Mouse (Mus musculus): ENCODE measurements at regions not wholly inside any gene's neighbourhood (a gene's known extent, or its start where the extent isn't known, plus 50 kb on each side); places are given as distances from the start of the nearest gene placed in this dataset.

DNA sequence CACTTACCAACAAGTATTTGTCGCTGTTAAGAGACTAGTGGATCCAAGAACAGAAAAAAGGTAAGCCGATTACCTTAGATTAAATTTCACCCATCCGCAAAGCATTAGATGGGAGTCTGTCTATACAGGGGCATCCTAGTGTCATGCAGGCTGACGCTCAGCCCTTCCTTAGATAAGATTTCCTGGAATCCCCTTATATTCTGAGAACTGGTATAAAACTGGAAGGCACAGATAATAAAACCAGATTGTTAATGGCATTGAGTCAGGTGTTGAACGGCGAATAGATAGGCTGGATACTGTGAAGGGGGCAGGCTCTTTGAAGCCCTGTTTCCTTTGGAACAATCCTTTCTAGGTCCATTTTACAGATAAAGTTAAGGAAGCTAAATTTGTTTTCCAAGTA, 74.1 kb upstream of the Hnrnpk start:
- H3K4me1 ChIP-seq (ENCODE audit: control insufficient read depth, insufficient read depth, low read length), result no peaks in the 10 kb centered on the region
- H3K4me3 ChIP-seq (ENCODE audit: low read depth, low read length), result no peak overlapping the region
- no peak overlapping the region for H3K27ac ChIP-seq (replicated peaks; ENCODE audit: low read depth, low read length)
- 94% methylated on average over 6 of the region's 6 CpGs for WGBS
- H3K9ac ChIP-seq (replicated peaks; ENCODE audit: low read length), result no peak overlapping the region
- H3K27me3 ChIP-seq (ENCODE audit: control insufficient read depth, insufficient read depth, low read length), result peaks cover 6% of the 10 kb centered on the region; the same call in 1 of the 2 replicates
- H3K36me3 ChIP-seq (replicated peaks; ENCODE audit: control insufficient read depth, insufficient read depth, low read depth, low read length), result no peaks in the 10 kb centered on the region
- no peak for DNase-seq (ENCODE audit: low spot score)
- no peaks in the 10 kb centered on the region for H3K9me3 ChIP-seq (replicated peaks; ENCODE audit: control insufficient read depth, low read length)
- no peak for ATAC-seq (replicated peaks; ENCODE audit: insufficient number of reproducible peaks, low FRiP score, low TSS enrichment, low read depth)
- H3K4me2 ChIP-seq (ENCODE audit: low read depth, low read length), result no peak overlapping the region

DNA sequence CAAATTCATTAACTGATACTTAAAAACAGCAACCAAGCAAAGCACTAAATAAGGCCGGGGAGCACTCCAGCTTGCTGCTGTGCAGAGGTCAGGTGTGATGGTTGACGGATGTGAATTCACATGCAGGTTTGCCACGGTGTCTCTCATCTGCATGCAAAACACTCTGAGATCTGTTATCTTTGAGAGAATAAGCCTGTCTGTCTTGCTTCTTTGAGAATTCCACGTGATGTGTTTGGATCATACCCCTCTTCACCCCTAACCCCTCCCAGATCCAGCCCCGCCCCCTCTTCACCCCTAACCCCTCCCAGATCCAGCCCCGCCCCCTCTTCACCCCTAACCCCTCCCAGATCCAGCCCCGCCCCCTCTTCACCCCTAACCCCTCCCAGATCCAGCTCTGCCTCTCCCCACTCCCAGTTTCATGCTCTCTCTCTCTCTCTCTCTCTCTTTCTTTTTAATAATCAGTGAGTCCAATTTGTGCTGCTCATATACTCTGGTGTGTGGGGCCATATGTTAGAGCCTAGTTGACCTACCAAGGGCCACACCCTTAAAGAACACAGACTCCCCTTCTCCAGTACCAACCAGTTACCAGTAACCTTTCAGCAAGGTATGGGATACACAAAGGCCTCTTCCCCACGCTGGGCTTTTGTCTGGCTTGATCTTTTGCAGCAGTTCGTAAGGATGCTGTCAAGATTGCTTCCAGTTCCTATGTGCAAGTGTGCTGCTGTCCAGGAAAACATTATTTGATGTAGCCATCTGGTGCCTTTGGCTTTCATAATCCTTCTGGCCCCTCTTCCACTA, 73.1 kb upstream of the Hnrnpk start:
- 35% methylated on average over 8 of the region's 9 CpGs for WGBS
- no peaks in the 10 kb centered on the region for H3K36me3 ChIP-seq (replicated peaks; ENCODE audit: control insufficient read depth, insufficient read depth, low read depth, low read length)
- DNase-seq (ENCODE audit: low spot score) (no peak), ATAC-seq (replicated peaks; ENCODE audit: insufficient number of reproducible peaks, low FRiP score, low TSS enrichment, low read depth) (no peak)
- H3K27ac ChIP-seq (replicated peaks; ENCODE audit: low read depth, low read length), result no peak overlapping the region
- H3K9me3 ChIP-seq (replicated peaks; ENCODE audit: control insufficient read depth, low read length), result no peaks in the 10 kb centered on the region
- no peak overlapping the region for H3K4me2 ChIP-seq (ENCODE audit: low read depth, low read length)
- H3K27me3 ChIP-seq (ENCODE audit: control insufficient read depth, insufficient read depth, low read length), result peaks cover 6% of the 10 kb centered on the region; the same call in 1 of the 2 replicates
- no peak overlapping the region for H3K4me3 ChIP-seq (ENCODE audit: low read depth, low read length)
- H3K4me1 ChIP-seq (ENCODE audit: control insufficient read depth, insufficient read depth, low read length), result no peaks in the 10 kb centered on the region
- no peak overlapping the region for H3K9ac ChIP-seq (replicated peaks; ENCODE audit: low read length)

DNA sequence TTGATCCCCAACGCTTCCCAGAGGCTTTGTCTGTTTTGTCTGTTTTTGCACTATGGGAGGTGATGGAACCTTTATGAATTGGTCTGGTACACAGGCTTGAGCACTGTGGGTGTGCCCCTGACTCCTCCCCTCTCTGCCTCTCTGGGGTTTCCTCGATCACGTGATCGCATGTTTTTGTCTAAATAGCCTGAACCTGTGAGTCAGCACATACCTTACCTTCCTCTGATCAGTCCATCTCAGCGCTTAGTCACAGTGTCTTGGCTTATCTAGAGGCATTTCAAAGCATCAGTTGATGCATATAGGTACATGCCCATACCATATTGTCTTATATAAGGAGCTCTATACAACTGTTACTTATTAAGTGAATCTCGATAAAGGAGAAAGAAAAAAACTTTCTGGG, 72.4 kb upstream of the Hnrnpk start:
- Histone ChIP-seq H3K9ac (replicated peaks; ENCODE audit: low read length) (no peak overlapping the region), H3K4me3 (ENCODE audit: low read depth, low read length) (no peak overlapping the region), H3K27me3 (ENCODE audit: control insufficient read depth, insufficient read depth, low read length) (peaks cover 6% of the 10 kb centered on the region), H3K36me3 (replicated peaks; ENCODE audit: control insufficient read depth, insufficient read depth, low read depth, low read length) (no peaks in the 10 kb centered on the region), H3K4me2 (ENCODE audit: low read depth, low read length) (no peak overlapping the region), H3K4me1 (ENCODE audit: control insufficient read depth, insufficient read depth, low read length) (no peaks in the 10 kb centered on the region), H3K9me3 (replicated peaks; ENCODE audit: control insufficient read depth, low read length) (no peaks in the 10 kb centered on the region), H3K27ac (replicated peaks; ENCODE audit: low read depth, low read length) (no peak overlapping the region)
- WGBS, result 45% methylated on average over 6 of the region's 6 CpGs
- DNase-seq (ENCODE audit: low spot score) (no peak), ATAC-seq (replicated peaks; ENCODE audit: insufficient number of reproducible peaks, low FRiP score, low TSS enrichment, low read depth) (no peak; the same call in 1 of the 2 replicates)

DNA sequence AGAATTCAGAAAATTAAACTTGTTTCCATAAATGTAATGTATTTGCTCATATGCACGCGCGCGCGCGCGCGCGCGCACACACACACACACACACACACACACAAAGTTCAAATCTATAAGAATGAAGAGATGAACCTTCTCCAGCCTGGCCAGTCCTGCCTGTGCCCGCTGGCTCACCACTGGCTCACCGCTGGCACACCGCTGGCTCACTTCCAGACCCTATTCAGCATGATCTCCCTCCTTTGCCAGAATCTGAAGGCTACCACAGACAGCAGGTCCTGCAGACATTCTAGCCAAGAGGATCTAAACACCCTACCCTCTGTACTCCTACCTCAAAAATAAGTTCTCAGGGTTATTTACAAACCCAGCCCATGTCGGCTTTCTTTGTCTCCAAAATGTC, 69.3 kb upstream of the Hnrnpk start:
- Histone ChIP-seq H3K27ac (replicated peaks; ENCODE audit: low read depth, low read length) (no peak overlapping the region), H3K4me2 (ENCODE audit: low read depth, low read length) (no peak overlapping the region), H3K9ac (replicated peaks; ENCODE audit: low read length) (no peak overlapping the region), H3K36me3 (replicated peaks; ENCODE audit: control insufficient read depth, insufficient read depth, low read depth, low read length) (no peaks in the 10 kb centered on the region), H3K9me3 (replicated peaks; ENCODE audit: control insufficient read depth, low read length) (no peaks in the 10 kb centered on the region), H3K4me1 (ENCODE audit: control insufficient read depth, insufficient read depth, low read length) (no peaks in the 10 kb centered on the region), H3K4me3 (ENCODE audit: low read depth, low read length) (no peak overlapping the region), H3K27me3 (ENCODE audit: control insufficient read depth, insufficient read depth, low read length) (peaks cover 6% of the 10 kb centered on the region)
- 78% methylated on average over 14 of the region's 14 CpGs for WGBS
- ATAC-seq (replicated peaks; ENCODE audit: insufficient number of reproducible peaks, low FRiP score, low TSS enrichment, low read depth), result no peak
- no peak for DNase-seq (ENCODE audit: low spot score)

DNA sequence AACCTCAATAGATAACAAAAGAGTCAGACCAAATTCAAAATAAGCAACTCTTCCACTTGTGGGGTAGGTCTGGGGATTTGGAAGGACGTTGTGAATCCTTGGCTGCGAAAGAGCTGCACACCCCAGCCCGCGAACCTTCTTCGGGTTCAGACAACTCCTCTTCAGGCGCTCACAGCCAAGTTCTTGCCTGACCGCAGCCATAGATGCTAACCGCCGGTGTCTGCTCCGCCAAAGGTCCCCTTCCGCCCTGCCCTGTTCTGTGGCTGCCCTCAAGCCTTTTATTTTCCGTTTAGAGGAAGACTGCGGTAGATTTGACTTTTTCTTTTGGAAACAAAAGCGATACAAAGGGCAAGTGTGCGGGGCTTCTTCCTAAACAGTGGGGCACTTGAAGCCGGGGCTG, 68.6 kb upstream of the Hnrnpk start:
- DNase-seq (ENCODE audit: low spot score) (peak; percentile 40), ATAC-seq (replicated peaks; ENCODE audit: insufficient number of reproducible peaks, low FRiP score, low TSS enrichment, low read depth) (no peak)
- H3K4me2 ChIP-seq (ENCODE audit: low read depth, low read length), result peak overlapping the region; percentile 30
- no peaks in the 10 kb centered on the region for H3K36me3 ChIP-seq (replicated peaks; ENCODE audit: control insufficient read depth, insufficient read depth, low read depth, low read length)
- peak overlapping the region; percentile 7; the same call in 1 of the 2 replicates for H3K9ac ChIP-seq (replicated peaks; ENCODE audit: low read length)
- H3K4me3 ChIP-seq (ENCODE audit: low read depth, low read length), result no peak overlapping the region
- H3K27me3 ChIP-seq (ENCODE audit: control insufficient read depth, insufficient read depth, low read length), result peaks cover 6% of the 10 kb centered on the region
- WGBS, result 9% methylated on average over 16 of the region's 16 CpGs
- H3K27ac ChIP-seq (replicated peaks; ENCODE audit: low read depth, low read length), result no peak overlapping the region
- H3K9me3 ChIP-seq (replicated peaks; ENCODE audit: control insufficient read depth, low read length), result no peaks in the 10 kb centered on the region
- H3K4me1 ChIP-seq (ENCODE audit: control insufficient read depth, insufficient read depth, low read length), result no peaks in the 10 kb centered on the region

DNA sequence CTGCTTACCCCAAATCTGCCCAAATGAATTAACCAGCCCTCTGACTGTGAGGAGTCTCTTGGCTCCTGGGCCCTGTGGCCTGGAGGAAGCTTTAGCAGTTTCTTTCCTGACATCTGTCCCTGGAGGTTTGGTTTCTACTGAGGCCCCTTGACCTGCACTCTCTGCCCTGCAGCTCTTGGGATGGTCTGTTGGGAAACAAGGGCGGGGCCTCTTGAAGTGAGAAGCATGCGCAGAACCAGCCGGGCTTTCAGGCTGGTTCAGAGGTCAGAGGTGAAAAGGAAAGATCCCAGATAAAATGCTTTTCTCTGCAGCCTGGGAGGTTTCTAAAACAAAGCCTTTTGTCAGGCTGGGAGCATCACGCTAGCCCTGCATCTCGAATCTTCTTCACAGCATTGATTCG, 66.6 kb upstream of the Hnrnpk start:
- Histone ChIP-seq H3K4me3 (ENCODE audit: low read depth, low read length) (no peak overlapping the region), H3K4me1 (ENCODE audit: control insufficient read depth, insufficient read depth, low read length) (no peaks in the 10 kb centered on the region), H3K36me3 (replicated peaks; ENCODE audit: control insufficient read depth, insufficient read depth, low read depth, low read length) (no peaks in the 10 kb centered on the region), H3K9me3 (replicated peaks; ENCODE audit: control insufficient read depth, low read length) (no peaks in the 10 kb centered on the region), H3K9ac (replicated peaks; ENCODE audit: low read length) (no peak overlapping the region), H3K27ac (replicated peaks; ENCODE audit: low read depth, low read length) (no peak overlapping the region), H3K27me3 (ENCODE audit: control insufficient read depth, insufficient read depth, low read length) (peaks cover 6% of the 10 kb centered on the region), H3K4me2 (ENCODE audit: low read depth, low read length) (no peak overlapping the region)
- peak; percentile 42 for DNase-seq (ENCODE audit: low spot score)
- 6% methylated on average over 6 of the region's 6 CpGs for WGBS
- ATAC-seq (replicated peaks; ENCODE audit: insufficient number of reproducible peaks, low FRiP score, low TSS enrichment, low read depth), result no peak

DNA sequence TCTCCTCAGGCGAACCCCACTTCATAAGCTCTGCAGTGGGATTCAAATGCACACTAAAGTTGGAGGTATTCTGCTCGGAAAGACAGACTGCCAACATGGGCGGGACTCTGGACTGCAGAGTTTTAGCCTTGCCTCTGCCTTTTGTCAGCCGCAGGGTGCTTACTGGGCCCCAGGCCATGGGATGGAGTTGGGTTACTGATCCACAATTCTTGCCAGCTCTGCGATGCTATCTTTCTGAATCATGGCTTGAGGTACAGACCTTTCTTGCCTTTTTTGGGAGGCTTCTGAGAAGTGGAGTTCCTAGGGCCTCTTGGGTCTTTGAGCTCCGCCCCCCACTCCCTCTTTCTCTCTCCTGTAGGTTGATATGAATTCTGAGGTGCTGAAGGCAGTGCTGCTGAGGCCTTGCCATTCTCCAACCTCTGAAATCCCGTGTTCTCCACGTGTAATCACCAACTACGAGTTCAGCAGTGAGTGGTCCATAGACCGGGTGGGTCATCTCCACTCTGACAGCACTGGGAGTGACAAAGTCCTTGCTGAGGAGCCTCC, 64.0 kb upstream of the Hnrnpk start:
- no peaks in the 10 kb centered on the region for H3K36me3 ChIP-seq (replicated peaks; ENCODE audit: control insufficient read depth, insufficient read depth, low read depth, low read length)
- H3K27me3 ChIP-seq (ENCODE audit: control insufficient read depth, insufficient read depth, low read length), result no peaks in the 10 kb centered on the region; the same call in 1 of the 2 replicates
- H3K27ac ChIP-seq (replicated peaks; ENCODE audit: low read depth, low read length), result no peak overlapping the region
- no peak overlapping the region for H3K4me3 ChIP-seq (ENCODE audit: low read depth, low read length)
- DNase-seq (ENCODE audit: low spot score) (no peak), ATAC-seq (replicated peaks; ENCODE audit: insufficient number of reproducible peaks, low FRiP score, low TSS enrichment, low read depth) (no peak)
- 80% methylated on average over 10 of the region's 10 CpGs for WGBS
- no peak overlapping the region for H3K9ac ChIP-seq (replicated peaks; ENCODE audit: low read length)
- no peaks in the 10 kb centered on the region for H3K4me1 ChIP-seq (ENCODE audit: control insufficient read depth, insufficient read depth, low read length)
- no peak overlapping the region for H3K4me2 ChIP-seq (ENCODE audit: low read depth, low read length)
- H3K9me3 ChIP-seq (replicated peaks; ENCODE audit: control insufficient read depth, low read length), result no peaks in the 10 kb centered on the region
